Mouse (Mus musculus) Muller cell, postnatal 12 days (primary cell): ENCODE data around the gene Sh3bp4.

Experiments
- DNase-seq: peaks from one replicate; pipeline ENCODE4 v3.0.0-alpha.2; 2015; ENCODE audit errors: inconsistent ontology term

The Sh3bp4 gene

GRCm38 (mm10) chr1:89071371-89072142 lies 1.3 kb downstream of the Sh3bp4 start:
- DNase-seq: no peak

GRCm38 (mm10) chr1:89072143-89072990 lies 2.2 kb downstream of the Sh3bp4 start:
- peak; percentile 27 for DNase-seq

GRCm38 (mm10) chr1:89073291-89073846 lies 3.2 kb downstream of the Sh3bp4 start:
- DNase-seq: peak; percentile 86

- no peak for DNase-seq
Observed at GRCm38 (mm10) chr1:89074678-89075077, 4.5 kb downstream of the Sh3bp4 start.

- no peak for DNase-seq
Observed at GRCm38 (mm10) chr1:89075120-89075519, 4.9 kb downstream of the Sh3bp4 start.

GRCm38 (mm10) chr1:89076777-89077176 lies 6.6 kb downstream of the Sh3bp4 start:
- DNase-seq: no peak

GRCm38 (mm10) chr1:89078240-89078639 lies 8.0 kb downstream of the Sh3bp4 start:
- DNase-seq: no peak

- DNase-seq: no peak
Observed at GRCm38 (mm10) chr1:89078730-89079129, 8.5 kb downstream of the Sh3bp4 start.

GRCm38 (mm10) chr1:89079239-89079638 lies 9.0 kb downstream of the Sh3bp4 start:
- no peak for DNase-seq

GRCm38 (mm10) chr1:89080371-89080770 lies 10.2 kb downstream of the Sh3bp4 start:
- DNase-seq: no peak

GRCm38 (mm10) chr1:89080795-89081194 lies 10.6 kb downstream of the Sh3bp4 start:
- peak; percentile 89 for DNase-seq

- no peak for DNase-seq
Observed at GRCm38 (mm10) chr1:89081371-89081770, 11.2 kb downstream of the Sh3bp4 start.

- peak; percentile 71 for DNase-seq
Observed at GRCm38 (mm10) chr1:89082171-89082882, 12.1 kb downstream of the Sh3bp4 start.

GRCm38 (mm10) chr1:89086575-89087153 lies 16.4 kb downstream of the Sh3bp4 start:
- no peak for DNase-seq

- DNase-seq: no peak
Observed at GRCm38 (mm10) chr1:89088144-89088543, 17.9 kb downstream of the Sh3bp4 start.

GRCm38 (mm10) chr1:89088748-89089288 lies 18.6 kb downstream of the Sh3bp4 start:
- no peak for DNase-seq

- no peak for DNase-seq
Observed at GRCm38 (mm10) chr1:89089821-89090600, 19.8 kb downstream of the Sh3bp4 start.

GRCm38 (mm10) chr1:89090676-89091075 lies 20.5 kb downstream of the Sh3bp4 start:
- DNase-seq: no peak

GRCm38 (mm10) chr1:89092019-89092418 lies 21.8 kb downstream of the Sh3bp4 start:
- no peak for DNase-seq

GRCm38 (mm10) chr1:89092442-89092991 lies 22.3 kb downstream of the Sh3bp4 start:
- DNase-seq: peak; percentile 88
